Mouse (Mus musculus): Measurements from ENCODE around the gene Phex. TPM values are rescaled to one million over a fixed set of nuclear protein-coding genes. Genes with fewer than 3 reads are reported as not detected.

The Phex gene
- polyA plus RNA-seq (2017; shearing (Covaris generic)), result not detected

GRCm38 (mm10) chrX:157415212-157415611, at the start of gene Phex:
Gene Phex (minus strand): TSS chrX:157415312.

Other genes starting within 250 kb of the Phex start
- gene Sms, start 77.0 kb upstream of the Phex start, polyA plus RNA-seq (2017; shearing (Covaris generic)), result 60.2 TPM
- gene Yy2, start 153.7 kb upstream of the Phex start, polyA plus RNA-seq (2017; shearing (Covaris generic)), result 2.7 TPM
- gene Mbtps2, start 183.4 kb upstream of the Phex start, polyA plus RNA-seq (2017; shearing (Covaris generic)), result 14.1 TPM